Mouse (Mus musculus) midbrain, postnatal 0 days (tissue): ENCODE data around the gene Hjurp. TPM values are rescaled to one million over a fixed set of nuclear protein-coding genes. Genes with fewer than 3 reads are reported as not detected.

Experiments
- ATAC-seq: fragments of 200-750 bp; cut with Nextera tagmentation; 2 replicates; pipeline ENCODE4 v1.8.0; 2017; ENCODE audit warnings: moderate number of reproducible peaks, mild to moderate bottlenecking, moderate TSS enrichment, moderate library complexity; ENCODE audit not compliant: low FRiP score
- DNase-seq: peaks from one replicate; pipeline ENCODE4 v3.0.0-alpha.2; 2015; ENCODE audit warnings: low spot score
- H3K27ac ChIP-seq: fragments of 300-500 bp; sonication (generic); 2 replicates; pipeline ENCODE4 v1.5.1; 2014; ENCODE audit warnings: low read depth, mild to moderate bottlenecking, low read length, mixed read lengths
- H3K27me3 ChIP-seq: fragments of 300-500 bp; sonication (generic); 2 replicates; pipeline ENCODE4 v1.6.1; 2014; ENCODE audit warnings: low read length, control low read depth, mixed read lengths; ENCODE audit not compliant: insufficient read depth
- H3K36me3 ChIP-seq: fragments of 300-500 bp; sonication (generic); 2 replicates; pipeline ENCODE4 v1.6.1; 2014; ENCODE audit warnings: low read length, control low read depth, mixed read lengths; ENCODE audit not compliant: insufficient read depth
- H3K4me1 ChIP-seq: fragments of 300-500 bp; sonication (generic); 2 replicates; pipeline ENCODE4 v1.6.1; 2014; ENCODE audit warnings: mild to moderate bottlenecking, control low read depth, antibody characterized with exemption, low read length, mixed read lengths; ENCODE audit not compliant: insufficient read depth
- H3K4me2 ChIP-seq: fragments of 300-500 bp; sonication (generic); 2 replicates; pipeline ENCODE4 v1.6.1; 2014; ENCODE audit warnings: low read depth, mild to moderate bottlenecking, low read length, mixed read lengths; ENCODE audit not compliant: poor library complexity, severe bottlenecking
- H3K4me3 ChIP-seq: fragments of 300-500 bp; sonication (generic); 2 replicates; pipeline ENCODE4 v1.5.1; 2014; ENCODE audit warnings: low read depth, mild to moderate bottlenecking, low read length, moderate library complexity
- H3K9ac ChIP-seq: fragments of 300-500 bp; sonication (generic); replicated peaks from 2 replicates; pipeline ENCODE4 v1.6.1; 2014; ENCODE audit warnings: mild to moderate bottlenecking, low read length, moderate library complexity, mixed read lengths; ENCODE audit not compliant: poor library complexity, severe bottlenecking
- H3K9me3 ChIP-seq: fragments of 300-500 bp; sonication (generic); 2 replicates; pipeline ENCODE4 v1.6.1; 2016; ENCODE audit warnings: low read length, control low read depth
- CTCF ChIP-seq: IDR thresholded peaks from 2 replicates; pipeline ENCODE4 v1.5.1; 2016; ENCODE audit warnings: antibody characterized with exemption, mild to moderate bottlenecking
- WGBS: fragments of 180-500 bp; shearing (Covaris S2); extraction: QIAGEN DNeasy Blood & Tissue Kit; methylation state at CpG from one replicate; pipeline ENCODE4 v1.1.7; 2014; 5-methylcytosine and 5-hydroxymethylcytosine counted together
- polyA plus RNA-seq: library from polyadenylated mRNA; unstranded; fragments of >200 nt; fragmentation: Nextera tagmentation; extraction: Ambion mirVana; gene quantifications from 2 replicates; pipeline ENCODE4 v1.2.1, GENCODE M21; 2015
- total RNA-seq: library from RNA; depleted of rRNA; stranded (reverse); fragments of >200 nt; gene quantifications from 2 replicates; pipeline ENCODE4 v1.2.3, GENCODE M21; 2014

Gene Hjurp
- total and polyA plus RNA-seq, 2 experiments from 2014 or later = 45.9 to 88.0 TPM

- no peak for TF ChIP-seq CTCF
- no peak overlapping the region for H3K27ac ChIP-seq
- ATAC-seq (no peak), DNase-seq (peak; percentile 3)
- peaks cover 28% of the 10 kb centered on the region for H3K9me3 ChIP-seq
- no peaks in the 10 kb centered on the region for H3K27me3 ChIP-seq
- no peak overlapping the region for H3K9ac ChIP-seq
- no peaks in the 10 kb centered on the region for H3K4me1 ChIP-seq
- 47% methylated on average over 4 of the region's 4 CpGs for WGBS
- H3K4me3 ChIP-seq = no peak overlapping the region
- no peaks in the 10 kb centered on the region for H3K36me3 ChIP-seq
- H3K4me2 ChIP-seq = no peak overlapping the region
Measured at GRCm38 (mm10) chr1:88218591-88218990, 58.8 kb downstream of the Hjurp start.

GRCm38 (mm10) chr1:88218051-88218450 lies 59.4 kb downstream of the Hjurp start:
- no peak overlapping the region for H3K4me3 ChIP-seq
- H3K36me3 ChIP-seq = no peaks in the 10 kb centered on the region
- H3K27me3 ChIP-seq = no peaks in the 10 kb centered on the region
- no peak for TF ChIP-seq CTCF
- no peak overlapping the region for H3K27ac ChIP-seq
- H3K4me2 ChIP-seq = no peak overlapping the region
- H3K9me3 ChIP-seq = peaks cover 33% of the 10 kb centered on the region
- DNase-seq (peak; percentile 1), ATAC-seq (no peak)
- H3K9ac ChIP-seq = no peak overlapping the region
- WGBS = 74% methylated on average over 9 of the region's 9 CpGs
- no peaks in the 10 kb centered on the region for H3K4me1 ChIP-seq

DNA sequence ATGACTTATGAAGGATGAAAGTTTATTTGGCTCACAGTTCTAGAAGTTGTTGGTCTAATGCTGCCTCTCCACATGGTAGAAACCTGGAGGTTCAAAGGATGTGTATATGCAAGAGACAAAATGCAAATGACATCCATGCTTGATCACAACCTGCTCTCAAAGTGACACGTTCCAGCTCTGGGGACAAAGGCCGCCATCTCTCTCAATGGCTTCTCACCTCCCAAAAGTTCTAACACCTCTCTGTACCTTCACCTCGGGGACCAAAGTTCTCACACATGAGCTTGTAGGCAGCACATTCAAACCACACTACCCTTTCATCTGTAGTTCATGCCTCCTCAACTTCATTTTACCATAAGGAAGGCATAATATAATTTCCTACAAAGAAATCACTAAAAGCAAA lies 59.9 kb downstream of the Hjurp start:
- Histone ChIP-seq H3K27me3 (no peaks in the 10 kb centered on the region), H3K4me3 (no peak overlapping the region), H3K4me1 (no peaks in the 10 kb centered on the region), H3K4me2 (no peak overlapping the region), H3K9ac (no peak overlapping the region), H3K36me3 (no peaks in the 10 kb centered on the region), H3K27ac (no peak overlapping the region), H3K9me3 (peaks cover 38% of the 10 kb centered on the region)
- ATAC-seq (no peak), DNase-seq (peak; percentile 21)
- WGBS = 44% methylated on average over 3 of the region's 3 CpGs
- TF ChIP-seq CTCF = no peak

- H3K9me3 ChIP-seq = peaks cover 40% of the 10 kb centered on the region
- no peak overlapping the region for H3K27ac ChIP-seq
- ATAC-seq (no peak), DNase-seq (peak; percentile 0)
- H3K4me2 ChIP-seq = no peak overlapping the region
- no peaks in the 10 kb centered on the region for H3K4me1 ChIP-seq
- no peaks in the 10 kb centered on the region for H3K36me3 ChIP-seq
- H3K9ac ChIP-seq = no peak overlapping the region
- peak; percentile 27 for TF ChIP-seq CTCF
- no peaks in the 10 kb centered on the region for H3K27me3 ChIP-seq
- H3K4me3 ChIP-seq = no peak overlapping the region
- 63% methylated on average over 2 of the region's 2 CpGs for WGBS
Measured at GRCm38 (mm10) chr1:88217144-88217543, 60.3 kb downstream of the Hjurp start.

GRCm38 (mm10) chr1:88216551-88216950 lies 60.9 kb downstream of the Hjurp start:
- Histone ChIP-seq H3K9me3 (peaks cover 45% of the 10 kb centered on the region), H3K27me3 (no peaks in the 10 kb centered on the region), H3K4me3 (no peak overlapping the region), H3K27ac (no peak overlapping the region), H3K4me2 (no peak overlapping the region), H3K36me3 (no peaks in the 10 kb centered on the region), H3K4me1 (no peaks in the 10 kb centered on the region), H3K9ac (no peak overlapping the region)
- no peak for ATAC-seq
- DNase-seq = peak; percentile 2
- WGBS = 56% methylated on average over 2 of the region's 2 CpGs
- TF ChIP-seq CTCF = no peak

DNA sequence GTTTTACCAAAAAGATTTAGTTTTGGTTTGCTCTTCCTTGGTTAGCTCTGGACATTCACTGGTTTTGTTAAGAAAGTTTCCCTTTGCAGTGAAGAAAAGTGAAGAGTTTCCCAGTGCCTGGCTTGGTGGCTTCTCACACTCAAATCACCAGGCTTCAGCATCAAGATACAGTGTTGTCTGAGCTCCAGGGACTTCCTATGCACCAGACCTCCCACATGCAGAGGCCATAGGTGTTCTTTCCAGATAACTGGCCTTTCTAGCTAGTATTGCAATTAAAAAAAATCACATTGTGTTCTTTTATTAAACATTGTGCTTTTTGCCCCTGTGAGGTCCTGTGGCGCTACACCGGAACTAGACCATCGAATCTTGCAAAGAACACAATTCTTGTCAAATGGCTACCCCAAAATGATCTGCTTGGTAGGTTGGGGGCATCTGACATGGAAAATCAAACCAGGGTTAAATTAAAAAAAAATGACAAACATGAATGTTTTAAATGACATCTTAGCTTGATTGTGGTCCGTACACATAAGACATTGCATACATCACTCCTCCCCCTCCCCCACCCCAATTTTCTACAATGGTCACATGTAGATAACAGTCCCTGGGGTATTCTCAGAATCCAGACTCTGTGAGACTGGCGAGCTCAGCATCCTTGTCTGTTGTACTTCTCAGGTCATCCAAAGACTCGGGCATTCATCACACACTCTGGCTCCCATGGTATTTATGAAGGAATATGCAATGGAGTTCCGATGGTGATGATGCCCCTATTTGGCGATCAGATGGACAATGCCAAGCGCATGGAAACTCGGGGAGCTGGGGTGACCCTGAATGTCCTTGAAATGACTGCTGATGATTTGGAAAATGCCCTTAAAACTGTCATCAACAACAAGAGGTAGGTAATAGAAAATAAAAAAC lies 61.7 kb downstream of the Hjurp start:
- DNase-seq (peak; percentile 8), ATAC-seq (no peak)
- H3K4me1 ChIP-seq = no peaks in the 10 kb centered on the region
- no peak overlapping the region for H3K4me3 ChIP-seq
- 69% methylated on average over 10 of the region's 10 CpGs for WGBS
- H3K27me3 ChIP-seq = no peaks in the 10 kb centered on the region
- H3K4me2 ChIP-seq = no peak overlapping the region
- no peak overlapping the region for H3K9ac ChIP-seq
- no peak overlapping the region for H3K27ac ChIP-seq
- peaks cover 48% of the 10 kb centered on the region for H3K9me3 ChIP-seq
- TF ChIP-seq CTCF = no peak
- H3K36me3 ChIP-seq = no peaks in the 10 kb centered on the region
